Mouse (Mus musculus): ENCODE measurements around the gene Myo1e.

- TF ChIP-seq CTCF (IDR thresholded peaks at IDR 0.05; ENCODE audit: extremely low read depth, insufficient read depth, low read length) (no peak), POLR2A (IDR thresholded peaks at IDR 0.05; ENCODE audit: extremely low read depth, insufficient read depth, low read length) (no peak)
Observed at GRCm38 (mm10) chr9:70263134-70263533, 56.0 kb downstream of the Myo1e start.
